Mouse (Mus musculus) thymus, adult 2 months (tissue): ENCODE data around the gene Gk5.

Experiments used
- CTCF ChIP-seq: fragments of 200-500 bp; IDR thresholded peaks from 2 replicates; pipeline ENCODE4 v1.5.1; 2012; ENCODE audit warnings: mild to moderate bottlenecking, control low read depth, low read length, moderate library complexity, borderline replicate concordance; ENCODE audit not compliant: control insufficient read depth, poor library complexity, insufficient read depth; ENCODE audit errors: extremely low read depth
- POLR2A ChIP-seq: fragments of 200-500 bp; IDR thresholded peaks from 2 replicates; pipeline ENCODE4 v1.6.1; 2012; ENCODE audit warnings: mild to moderate bottlenecking, low read length, control low read depth, moderate library complexity; ENCODE audit not compliant: control insufficient read depth, poor library complexity, insufficient read depth; ENCODE audit errors: extremely low read depth

GRCm38 (mm10) chr9:96214171-96214570, 95.0 kb downstream of the Gk5 start:
- TF ChIP-seq CTCF (no peak), POLR2A (no peak)
